Mouse (Mus musculus) heart, postnatal 14 days (tissue): ENCODE measurements around the gene 4930438A08Rik. TPM values are rescaled to one million over a fixed set of nuclear protein-coding genes. Genes with fewer than 3 reads are reported as not detected.

Source experiments
- DNase-seq, 2 experiments: peaks; one replicate each; pipeline ENCODE4 v3.0.0; 2021 to 2022
- intact Hi-C: fragments of 180-260 bp; cut with DNase I; formaldehyde crosslinking; loops from one replicate; pipeline ENCODE4 v1.15.1; 2025
- total RNA-seq, 2 experiments: library from RNA; stranded (reverse); gene quantifications; 2 replicates each; pipeline ENCODE4 v1.2.3; 2021

4930438A08Rik gene
- total RNA-seq, 2 experiments from 2014 or later = not detected

GRCm38 (mm10) chr11:58316768-58317390 lies 42.3 kb downstream of the 4930438A08Rik start:
- intact Hi-C loops = no loop called here
- no peak for DNase-seq

DNA sequence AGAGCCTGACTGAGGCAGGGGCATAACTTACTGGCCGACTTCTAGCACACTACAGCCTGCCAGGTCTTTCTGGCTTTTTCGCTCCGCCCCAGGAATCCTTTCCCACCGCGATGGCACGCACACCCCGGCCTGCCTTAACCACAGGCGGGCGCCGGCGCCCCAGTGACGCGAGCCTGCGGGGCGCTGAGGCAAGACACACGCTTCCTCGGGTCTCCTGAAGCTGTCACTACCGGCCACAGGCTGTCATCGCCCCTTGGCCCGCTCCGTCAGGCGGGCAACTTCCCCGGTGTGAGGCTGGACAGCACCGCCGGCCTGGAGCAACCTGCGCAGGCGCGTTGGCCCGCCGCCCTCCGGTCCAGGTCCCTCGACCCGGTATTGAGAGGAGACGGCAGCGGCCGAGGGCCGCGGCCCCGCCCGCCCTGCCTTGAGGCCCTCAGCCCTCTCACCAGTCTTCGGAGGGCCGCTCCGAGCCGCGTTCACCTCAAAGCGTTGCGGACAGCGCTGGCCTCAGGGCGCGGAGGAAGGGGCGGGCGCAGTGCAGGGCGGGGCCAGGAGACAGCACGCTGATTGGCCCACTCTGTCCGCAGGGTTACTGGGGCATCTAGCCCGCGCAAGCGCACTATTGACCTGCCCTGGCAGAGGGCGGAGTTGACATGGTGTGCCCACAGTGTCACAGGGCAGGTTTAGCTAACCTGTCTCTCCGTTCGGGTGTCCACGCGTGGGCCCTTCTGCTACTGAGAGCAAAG lies 48.4 kb downstream of the 4930438A08Rik start:
- intact Hi-C loops = loop anchor here (2.0 kb wide), 1 partner anchor 16 kb away; the partner anchor contains the start of gene Zfp692

GRCm38 (mm10) chr11:58323570-58324340 lies 49.2 kb downstream of the 4930438A08Rik start:
- intact Hi-C loops = loop anchor here (2.0 kb wide), 1 partner anchor 17 kb away; the partner anchor contains the start of gene Zfp692
- DNase-seq = no peak

More for the DNA sequence above, 48.4 kb downstream of the 4930438A08Rik start:
- peak; percentile 97 to 98 for DNase-seq

- DNase-seq = no peak
- intact Hi-C loops = no loop called here
Measured at GRCm38 (mm10) chr11:58324614-58325229, 50.1 kb downstream of the 4930438A08Rik start.

DNA sequence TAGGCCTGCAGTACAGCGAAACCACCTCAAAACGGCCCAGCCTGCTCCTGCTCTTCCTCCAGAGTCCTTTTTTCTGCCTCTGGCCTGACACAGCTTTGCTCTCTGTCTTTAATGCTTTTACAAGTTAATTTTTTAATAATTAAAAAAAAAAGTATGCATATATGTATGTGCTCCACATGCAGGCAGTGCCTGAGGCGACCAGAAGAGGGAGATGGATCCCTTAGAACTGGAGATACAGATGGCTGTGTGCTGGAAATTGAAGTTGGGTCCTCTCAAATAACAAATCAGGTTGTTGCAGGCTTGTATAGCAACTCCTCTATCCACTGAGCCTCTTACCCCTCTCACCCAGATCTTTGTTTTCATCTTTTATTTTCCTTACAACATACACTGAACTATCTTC lies 52.2 kb downstream of the 4930438A08Rik start:
- no peak for DNase-seq
- intact Hi-C loops = no loop called here

GRCm38 (mm10) chr11:58329906-58330275 lies 55.3 kb downstream of the 4930438A08Rik start:
- intact Hi-C loops = no loop called here
- DNase-seq = no peak

- intact Hi-C loops = no loop called here
- DNase-seq = peak; percentile 87 to 91
Measured at GRCm38 (mm10) chr11:58330276-58331148, 55.9 kb downstream of the 4930438A08Rik start, which contains the start of the genes Zfp672 and Sh3bp5l. Gene Zfp672 (minus strand): TSS chr11:58330339. Gene Sh3bp5l (plus strand): TSS chr11:58330724.

DNA sequence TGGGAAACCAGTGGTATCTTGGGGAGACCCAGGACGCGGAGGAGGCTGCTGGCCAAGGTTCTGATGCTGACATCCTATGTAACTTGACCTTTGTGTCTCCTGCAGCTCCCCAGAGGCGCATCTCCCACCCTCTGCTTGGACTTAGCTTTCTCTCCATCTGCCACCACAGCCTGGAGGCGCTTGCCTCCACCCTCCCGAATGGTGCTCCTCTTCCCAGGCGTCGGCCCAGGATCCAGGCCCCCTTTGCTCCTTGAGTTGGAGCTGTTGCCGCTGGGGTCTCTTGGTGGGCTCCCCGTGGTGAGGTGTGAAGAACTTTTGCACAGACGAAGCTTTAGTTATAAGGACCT lies 56.5 kb downstream of the 4930438A08Rik start:
- intact Hi-C loops = no loop called here
- no peak for DNase-seq

GRCm38 (mm10) chr11:58331546-58331945 lies 56.9 kb downstream of the 4930438A08Rik start:
- DNase-seq = no peak
- intact Hi-C loops = no loop called here

- peak; percentile 29 to 49 for DNase-seq
- intact Hi-C loops = no loop called here
Measured at GRCm38 (mm10) chr11:58334746-58335145, 60.1 kb downstream of the 4930438A08Rik start.

Other genes starting within 250 kb of the 4930438A08Rik start
- not detected for gene Gm12248, start 181.7 kb upstream of the 4930438A08Rik start, total RNA-seq
- 10 to 100 TPM; 38.6 to 40.5 TPM for gene Cnot8, start 170.6 kb upstream of the 4930438A08Rik start, total RNA-seq
- gene Gemin5, start 106.3 kb upstream of the 4930438A08Rik start, total RNA-seq = 1 to 10 TPM; 9.2 to 9.7 TPM
- 10 to 100 TPM; 47.1 to 49.9 TPM for gene Mrpl22, start 103.1 kb upstream of the 4930438A08Rik start, total RNA-seq
- 1 to 10 TPM; 3.8 to 4.8 TPM for gene Igtp, start 75.2 kb upstream of the 4930438A08Rik start, total RNA-seq
- gene Irgm2, start 75.2 kb upstream of the 4930438A08Rik start, total RNA-seq = 1 to 10 TPM; 6.9 to 7.0 TPM
- gene Zfp692, start 32.3 kb downstream of the 4930438A08Rik start, total RNA-seq = 1 to 10 TPM; 3.9 to 4.7 TPM
- 10 to 100 TPM; 48.9 to 53.1 TPM for gene Zfp672, start 55.5 kb downstream of the 4930438A08Rik start, total RNA-seq
- gene Sh3bp5l, start 55.9 kb downstream of the 4930438A08Rik start, total RNA-seq = 10 to 100 TPM; 45.6 to 49.5 TPM
- gene Lypd8, start 104.2 kb downstream of the 4930438A08Rik start, total RNA-seq = not detected
- not detected for gene 1810065E05Rik, start 146.3 kb downstream of the 4930438A08Rik start, total RNA-seq
- not detected for gene Gm12253, start 157.8 kb downstream of the 4930438A08Rik start, total RNA-seq
- not detected for gene Lypd9, start 178.1 kb downstream of the 4930438A08Rik start, total RNA-seq
- gene Olfr30, start 187.5 kb downstream of the 4930438A08Rik start, total RNA-seq = not detected
- not detected for gene Olfr332, start 217.8 kb downstream of the 4930438A08Rik start, total RNA-seq
- gene Olfr331, start 227.8 kb downstream of the 4930438A08Rik start, total RNA-seq = not detected